Mouse (Mus musculus): ENCODE measurements around the gene Trpc4. TPM values are rescaled to one million over a fixed set of nuclear protein-coding genes. Genes with fewer than 3 reads are reported as not detected.

Gene Trpc4
- polyA plus RNA-seq, 1 experiment, result 11.3 TPM

DNA sequence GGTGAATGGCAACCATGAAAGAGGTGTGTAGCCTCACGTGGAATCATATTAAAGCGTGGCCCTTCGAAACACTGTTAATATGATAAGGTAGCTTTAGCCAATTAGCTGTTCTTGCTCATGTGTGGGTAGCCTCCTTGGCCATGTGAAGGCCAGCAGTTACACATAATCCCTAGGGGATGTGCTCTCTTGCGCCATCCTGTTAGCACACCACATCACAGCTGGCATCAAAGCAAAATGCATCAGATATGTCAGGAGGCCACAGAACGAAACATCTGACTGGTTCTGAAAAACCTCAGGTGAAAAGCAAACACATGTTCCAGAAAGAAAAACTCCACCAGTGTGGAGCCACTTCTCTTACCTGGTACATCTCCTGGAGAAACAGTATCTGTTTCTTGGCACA, 45.4 kb downstream of the Trpc4 start:
- Histone ChIP-seq H3K4me3 (ENCODE audit: insufficient read depth, low read length) (no peak overlapping the region), H3K4me1 (ENCODE audit: control insufficient read depth, insufficient read depth, low read length) (no peaks in the 10 kb centered on the region), H3K27ac (ENCODE audit: insufficient read depth, low read length) (no peak overlapping the region)
- no peak for TF ChIP-seq CTCF (IDR thresholded peaks at IDR 0.05; ENCODE audit: extremely low read depth, insufficient read depth, low read length)
- no peak for TF ChIP-seq POLR2A (IDR thresholded peaks at IDR 0.05; ENCODE audit: extremely low read depth, insufficient read depth, low read length)

DNA sequence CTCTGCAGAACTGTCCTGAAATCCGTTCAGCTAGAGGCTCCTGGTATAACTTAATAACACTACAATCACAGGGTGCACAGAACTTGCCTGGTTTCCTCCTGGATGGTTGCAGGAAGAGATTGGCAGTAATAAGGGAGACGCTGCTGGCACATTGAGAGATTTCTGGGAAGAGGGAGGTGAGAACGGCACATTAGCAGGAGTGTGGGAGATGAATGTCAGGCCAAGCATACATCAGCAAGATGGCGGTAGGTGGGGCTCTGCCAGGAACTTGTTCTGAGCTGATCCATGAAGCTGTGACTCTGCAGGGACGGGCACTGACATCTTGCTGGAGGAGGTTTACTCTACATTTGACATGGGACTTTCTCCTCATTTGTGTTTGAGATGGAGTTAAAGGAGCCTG, 48.6 kb downstream of the Trpc4 start:
- Histone ChIP-seq H3K4me1 (ENCODE audit: control insufficient read depth, insufficient read depth, low read length) (no peaks in the 10 kb centered on the region), H3K27ac (ENCODE audit: insufficient read depth, low read length) (no peak overlapping the region), H3K4me3 (ENCODE audit: insufficient read depth, low read length) (no peak overlapping the region)
- TF ChIP-seq CTCF (IDR thresholded peaks at IDR 0.05; ENCODE audit: extremely low read depth, insufficient read depth, low read length) (no peak), POLR2A (IDR thresholded peaks at IDR 0.05; ENCODE audit: extremely low read depth, insufficient read depth, low read length) (no peak)

DNA sequence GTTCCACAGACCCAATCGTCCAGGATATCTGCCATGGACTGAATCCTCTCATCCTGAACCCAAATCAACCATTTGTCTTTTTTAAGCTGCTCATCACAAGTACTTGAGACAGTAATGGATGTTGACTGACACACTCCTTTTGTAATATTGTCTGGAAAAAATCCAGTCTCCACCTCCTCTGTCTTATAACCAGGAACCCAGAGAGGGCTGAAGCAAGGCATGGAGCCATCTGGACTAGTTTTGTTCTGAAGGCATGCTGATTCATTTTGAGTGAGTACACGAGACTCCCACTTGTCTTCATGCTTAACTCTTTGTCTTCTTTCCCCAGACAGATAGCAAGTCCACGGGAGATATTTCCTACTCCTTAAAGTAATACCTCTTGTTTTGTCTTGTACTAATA, 54.3 kb downstream of the Trpc4 start:
- TF ChIP-seq POLR2A (IDR thresholded peaks at IDR 0.05; ENCODE audit: extremely low read depth, insufficient read depth, low read length) (no peak), CTCF (IDR thresholded peaks at IDR 0.05; ENCODE audit: extremely low read depth, insufficient read depth, low read length) (no peak)
- no peak overlapping the region for H3K4me3 ChIP-seq (ENCODE audit: insufficient read depth, low read length)
- peaks cover 5% of the 10 kb centered on the region for H3K4me1 ChIP-seq (ENCODE audit: control insufficient read depth, insufficient read depth, low read length)
- H3K27ac ChIP-seq (ENCODE audit: insufficient read depth, low read length), result no peak overlapping the region

DNA sequence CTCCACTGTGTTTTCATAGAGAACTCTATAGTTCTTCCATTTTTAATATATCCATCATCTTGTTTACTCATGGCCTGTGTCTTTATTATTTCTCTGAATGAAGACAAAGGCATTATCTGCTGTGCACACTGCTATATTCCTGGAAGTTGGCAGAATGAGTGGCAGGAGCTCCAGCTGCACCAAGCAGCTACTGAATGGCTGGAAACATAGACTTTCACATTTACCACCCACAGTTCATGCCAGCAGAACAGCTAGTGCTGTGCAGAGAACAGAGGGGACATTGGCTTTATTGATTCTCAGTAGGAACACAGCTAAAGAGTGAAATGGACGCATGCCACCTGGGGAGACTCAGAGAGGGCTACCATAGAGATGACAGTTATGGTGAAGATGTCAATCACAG, 55.6 kb downstream of the Trpc4 start:
- Histone ChIP-seq H3K4me3 (ENCODE audit: insufficient read depth, low read length) (no peak overlapping the region), H3K4me1 (ENCODE audit: control insufficient read depth, insufficient read depth, low read length) (peaks cover 5% of the 10 kb centered on the region), H3K27ac (ENCODE audit: insufficient read depth, low read length) (no peak overlapping the region)
- TF ChIP-seq CTCF (IDR thresholded peaks at IDR 0.05; ENCODE audit: extremely low read depth, insufficient read depth, low read length) (no peak), POLR2A (IDR thresholded peaks at IDR 0.05; ENCODE audit: extremely low read depth, insufficient read depth, low read length) (no peak)

DNA sequence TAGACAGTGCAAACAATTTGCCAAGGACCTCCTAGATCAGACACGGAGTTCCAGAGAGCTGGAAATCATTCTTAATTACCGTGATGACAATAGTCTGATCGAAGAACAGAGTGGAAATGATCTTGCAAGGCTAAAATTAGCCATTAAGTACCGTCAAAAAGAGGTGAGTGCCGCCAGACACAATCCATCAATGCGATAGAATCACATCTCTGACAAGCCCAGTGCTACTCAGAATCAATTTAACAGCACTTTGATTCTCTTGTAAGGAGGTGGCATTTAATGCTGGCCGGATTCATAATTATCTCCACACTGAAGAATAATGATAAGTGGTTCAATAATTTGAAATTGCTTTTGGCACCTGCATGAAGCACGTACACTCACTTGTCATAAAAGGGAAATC, 66.7 kb downstream of the Trpc4 start:
- Histone ChIP-seq H3K4me3 (ENCODE audit: insufficient read depth, low read length) (no peak overlapping the region), H3K27ac (ENCODE audit: insufficient read depth, low read length) (no peak overlapping the region), H3K4me1 (ENCODE audit: control insufficient read depth, insufficient read depth, low read length) (no peaks in the 10 kb centered on the region)
- TF ChIP-seq CTCF (IDR thresholded peaks at IDR 0.05; ENCODE audit: extremely low read depth, insufficient read depth, low read length) (no peak), POLR2A (IDR thresholded peaks at IDR 0.05; ENCODE audit: extremely low read depth, insufficient read depth, low read length) (no peak)

DNA sequence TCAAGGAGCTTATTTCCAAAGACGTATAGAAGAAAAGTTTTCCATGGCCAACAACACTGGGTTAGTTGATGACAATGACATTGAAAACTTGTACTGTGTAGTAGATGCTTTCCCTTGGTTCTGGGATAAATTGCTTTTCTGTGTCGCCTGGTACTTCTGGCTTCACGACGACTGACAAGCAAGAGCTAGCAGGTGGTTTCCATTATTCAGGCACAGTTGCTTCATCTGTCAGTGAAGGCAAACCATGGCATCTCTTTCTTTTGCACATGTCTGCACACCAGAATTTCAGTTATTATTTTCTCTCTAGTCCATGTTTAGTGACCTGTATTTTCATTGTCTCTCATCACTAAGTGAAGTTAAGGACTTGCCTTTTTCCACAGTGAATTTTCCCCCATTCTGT, 72.6 kb downstream of the Trpc4 start:
- Histone ChIP-seq H3K4me1 (ENCODE audit: control insufficient read depth, insufficient read depth, low read length) (no peaks in the 10 kb centered on the region), H3K27ac (ENCODE audit: insufficient read depth, low read length) (no peak overlapping the region), H3K4me3 (ENCODE audit: insufficient read depth, low read length) (no peak overlapping the region)
- TF ChIP-seq CTCF (IDR thresholded peaks at IDR 0.05; ENCODE audit: extremely low read depth, insufficient read depth, low read length), result no peak
- TF ChIP-seq POLR2A (IDR thresholded peaks at IDR 0.05; ENCODE audit: extremely low read depth, insufficient read depth, low read length), result no peak

DNA sequence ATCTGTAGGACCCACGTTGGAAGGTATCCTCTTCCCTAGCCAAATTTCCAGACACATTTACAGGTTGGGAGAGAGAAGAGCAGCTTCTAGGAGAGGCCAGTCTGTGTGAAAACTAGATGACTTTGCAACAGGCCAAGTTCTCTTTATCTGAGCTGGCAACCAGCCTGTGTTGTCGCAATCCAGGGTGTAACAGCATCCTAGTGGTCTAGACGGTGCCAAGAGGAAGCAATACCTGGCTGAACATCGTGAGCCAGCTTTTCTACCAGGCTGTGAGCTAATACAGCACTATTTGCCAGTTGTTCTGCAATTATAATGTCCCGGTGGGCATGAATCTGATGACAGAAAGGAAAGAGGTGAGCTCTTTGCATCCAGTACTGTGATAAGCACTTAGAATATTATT, 83.1 kb downstream of the Trpc4 start:
- TF ChIP-seq CTCF (IDR thresholded peaks at IDR 0.05; ENCODE audit: extremely low read depth, insufficient read depth, low read length) (no peak), POLR2A (IDR thresholded peaks at IDR 0.05; ENCODE audit: extremely low read depth, insufficient read depth, low read length) (no peak)
- Histone ChIP-seq H3K4me1 (ENCODE audit: control insufficient read depth, insufficient read depth, low read length) (no peaks in the 10 kb centered on the region), H3K27ac (ENCODE audit: insufficient read depth, low read length) (no peak overlapping the region), H3K4me3 (ENCODE audit: insufficient read depth, low read length) (no peak overlapping the region)

DNA sequence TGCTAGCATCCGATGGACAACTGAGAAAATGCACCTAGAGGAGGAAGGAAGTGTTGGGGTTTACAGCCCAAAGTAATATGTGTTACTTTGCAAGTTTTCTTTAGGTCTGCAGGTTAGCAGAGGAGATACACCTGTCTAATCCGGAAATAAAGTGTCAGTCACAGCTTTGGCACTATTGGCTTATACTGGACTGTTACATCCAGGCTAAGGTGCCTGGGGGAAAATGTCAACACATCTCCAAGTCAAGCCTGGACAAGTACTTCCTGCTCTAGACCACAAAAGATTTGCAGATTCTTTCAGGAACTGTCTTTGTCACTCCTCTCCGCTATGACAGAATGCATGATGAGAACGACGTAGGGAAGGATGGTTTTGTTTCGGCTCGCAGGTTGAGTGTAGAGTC, 83.6 kb downstream of the Trpc4 start:
- TF ChIP-seq CTCF (IDR thresholded peaks at IDR 0.05; ENCODE audit: extremely low read depth, insufficient read depth, low read length) (no peak), POLR2A (IDR thresholded peaks at IDR 0.05; ENCODE audit: extremely low read depth, insufficient read depth, low read length) (no peak)
- Histone ChIP-seq H3K4me1 (ENCODE audit: control insufficient read depth, insufficient read depth, low read length) (no peaks in the 10 kb centered on the region), H3K27ac (ENCODE audit: insufficient read depth, low read length) (no peak overlapping the region), H3K4me3 (ENCODE audit: insufficient read depth, low read length) (no peak overlapping the region)

DNA sequence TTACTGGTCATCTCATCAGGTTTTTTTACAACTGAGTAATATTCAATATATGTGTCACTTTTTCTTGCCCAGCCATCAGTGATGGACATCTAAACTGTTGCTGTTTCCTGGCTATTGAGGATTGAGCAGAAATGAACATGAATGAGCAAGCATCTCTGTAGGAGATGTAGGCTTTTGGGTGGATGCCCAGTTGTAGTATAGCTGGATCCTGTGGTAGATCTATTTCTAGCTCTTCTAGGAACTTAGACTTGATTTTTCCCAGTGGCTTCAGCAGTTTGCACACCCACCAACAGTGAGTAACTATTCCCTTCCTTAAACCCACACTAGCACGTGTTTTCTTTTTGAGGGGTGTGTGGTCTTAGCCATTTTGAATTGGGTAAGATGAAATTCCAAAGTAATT, 87.3 kb downstream of the Trpc4 start:
- Histone ChIP-seq H3K27ac (ENCODE audit: insufficient read depth, low read length) (no peak overlapping the region), H3K4me3 (ENCODE audit: insufficient read depth, low read length) (no peak overlapping the region), H3K4me1 (ENCODE audit: control insufficient read depth, insufficient read depth, low read length) (no peaks in the 10 kb centered on the region; the same call in 1 of the 2 replicates)
- TF ChIP-seq CTCF (IDR thresholded peaks at IDR 0.05; ENCODE audit: extremely low read depth, insufficient read depth, low read length) (no peak), POLR2A (IDR thresholded peaks at IDR 0.05; ENCODE audit: extremely low read depth, insufficient read depth, low read length) (no peak)

DNA sequence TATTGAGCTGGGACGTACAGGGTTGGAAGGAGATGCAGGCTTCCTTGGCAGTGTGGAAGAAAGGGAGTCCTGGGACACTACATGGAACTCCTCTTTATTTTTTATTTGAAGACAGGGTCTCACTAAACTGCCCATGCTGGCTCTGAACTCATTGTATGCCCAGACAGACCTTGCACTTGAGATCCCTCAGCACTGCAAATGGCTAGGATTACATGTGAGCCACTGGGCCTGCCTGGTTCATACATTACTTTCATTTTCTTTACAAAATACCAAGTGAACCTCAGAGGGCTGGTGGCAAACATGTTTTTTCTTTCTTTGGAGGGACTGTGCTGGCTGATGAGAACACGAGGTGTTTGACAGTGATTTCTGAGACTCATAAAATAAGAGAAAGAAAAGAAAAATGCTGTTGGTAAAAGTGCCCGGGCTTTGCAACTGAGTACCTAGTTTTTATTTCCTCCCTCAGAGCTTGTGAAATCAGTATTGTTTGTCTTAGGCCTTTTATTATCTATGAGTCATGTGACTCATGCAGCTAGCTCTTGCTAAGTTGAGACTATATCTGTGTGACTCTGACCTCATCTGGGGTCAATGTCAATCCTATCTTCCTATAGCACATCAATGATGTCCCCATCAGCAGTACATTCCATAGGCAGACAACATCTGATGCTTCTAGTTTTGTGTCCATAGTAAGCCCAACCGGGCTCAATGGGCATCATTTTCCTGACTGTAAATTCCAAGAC, 89.1 kb downstream of the Trpc4 start:
- Histone ChIP-seq H3K27ac (ENCODE audit: insufficient read depth, low read length) (no peak overlapping the region), H3K4me1 (ENCODE audit: control insufficient read depth, insufficient read depth, low read length) (no peaks in the 10 kb centered on the region; the same call in 1 of the 2 replicates), H3K4me3 (ENCODE audit: insufficient read depth, low read length) (no peak overlapping the region)
- no peak for TF ChIP-seq POLR2A (IDR thresholded peaks at IDR 0.05; ENCODE audit: extremely low read depth, insufficient read depth, low read length)
- TF ChIP-seq CTCF (IDR thresholded peaks at IDR 0.05; ENCODE audit: extremely low read depth, insufficient read depth, low read length), result no peak
